Mouse (Mus musculus) limb, embryonic 13.5 days (tissue): ENCODE data around the gene Cers2. TPM values are rescaled to one million over a fixed set of nuclear protein-coding genes. Genes with fewer than 3 reads are reported as not detected.
"Not testable (repeated sequence)": the region's sequence is repeated elsewhere in the genome, so short reads cannot be mapped to it uniquely, and the experiment has no call there.

Source experiments
- ATAC-seq: fragments of 200-750 bp; cut with Nextera tagmentation; 2 replicates; pipeline ENCODE4 v1.8.0; 2017; ENCODE audit warnings: low read depth, moderate number of reproducible peaks, moderate TSS enrichment; ENCODE audit not compliant: low FRiP score
- H3K27ac ChIP-seq: fragments of 300-500 bp; sonication (generic); 2 replicates; pipeline ENCODE4 v1.5.1; 2015; ENCODE audit warnings: inconsistent platforms, mild to moderate bottlenecking, moderate library complexity
- H3K27me3 ChIP-seq: fragments of 300-500 bp; sonication (generic); 2 replicates; pipeline ENCODE4 v1.6.1; 2015; ENCODE audit warnings: mild to moderate bottlenecking, inconsistent platforms
- H3K36me3 ChIP-seq: fragments of 300-500 bp; sonication (generic); 2 replicates; pipeline ENCODE4 v1.6.1; 2015; ENCODE audit warnings: inconsistent platforms, mild to moderate bottlenecking, moderate library complexity
- H3K4me1 ChIP-seq: fragments of 300-500 bp; sonication (generic); 2 replicates; pipeline ENCODE4 v1.6.1; 2015; ENCODE audit warnings: inconsistent platforms
- H3K4me2 ChIP-seq: fragments of 300-500 bp; sonication (generic); replicated peaks from 2 replicates; pipeline ENCODE4 v1.6.1; 2015; ENCODE audit warnings: inconsistent platforms, mild to moderate bottlenecking, moderate library complexity
- H3K4me3 ChIP-seq: fragments of 300-500 bp; sonication (generic); 2 replicates; pipeline ENCODE4 v1.5.1; 2015; ENCODE audit warnings: moderate library complexity, mild to moderate bottlenecking, inconsistent platforms
- H3K9ac ChIP-seq: fragments of 300-500 bp; sonication (generic); 2 replicates; pipeline ENCODE4 v1.6.1; 2015; ENCODE audit warnings: mild to moderate bottlenecking, inconsistent platforms
- H3K9me3 ChIP-seq: fragments of 300-500 bp; sonication (generic); 2 replicates; pipeline ENCODE4 v1.6.1; 2016; ENCODE audit warnings: inconsistent platforms
- WGBS: fragments of 180-500 bp; shearing (Covaris S2); methylation state at CpG from one replicate; pipeline ENCODE4 v1.1.7; 2015; 5-methylcytosine and 5-hydroxymethylcytosine counted together
- polyA plus RNA-seq: library from polyadenylated mRNA; unstranded; fragments of >200 nt; fragmentation: Nextera tagmentation; extraction: Ambion mirVana; gene quantifications from 2 replicates; pipeline ENCODE4 v1.2.1, GENCODE M21; 2015

The Cers2 gene
- polyA plus RNA-seq, 1 experiment from 2014 or later, result 184 TPM

DNA sequence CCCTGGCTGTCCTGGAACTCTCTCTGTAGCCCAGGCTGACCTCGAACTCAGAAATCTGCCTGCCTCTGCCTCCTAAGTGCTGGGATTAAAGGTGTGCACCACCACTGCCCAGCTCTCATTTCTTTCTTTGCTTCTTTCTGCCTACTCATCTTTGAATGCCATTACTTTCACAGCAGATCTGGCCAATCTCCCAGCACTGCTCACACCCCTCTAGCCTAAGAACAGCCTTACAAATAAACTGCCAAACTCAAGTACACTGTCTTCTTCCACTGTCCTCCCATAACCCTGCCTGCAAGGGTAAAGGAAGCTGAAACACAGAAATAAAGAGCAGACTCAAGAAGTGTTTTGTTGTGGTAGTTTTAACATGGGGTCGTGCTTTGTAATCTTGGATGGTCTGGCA is 43.2 kb downstream of the Cers2 start:
- WGBS, result 91% methylated on average over 2 of the region's 2 CpGs
- H3K9me3 ChIP-seq, result no peaks in the 10 kb centered on the region
- no peak overlapping the region for H3K4me2 ChIP-seq
- H3K36me3 ChIP-seq, result peaks cover 12% of the 10 kb centered on the region
- no peak overlapping the region for H3K27ac ChIP-seq
- H3K4me3 ChIP-seq, result no peak overlapping the region
- no peaks in the 10 kb centered on the region for H3K27me3 ChIP-seq
- H3K4me1 ChIP-seq, result peaks cover 6% of the 10 kb centered on the region
- no peak overlapping the region for H3K9ac ChIP-seq
- ATAC-seq, result no peak

- not testable (repeated sequence) for ATAC-seq, H3K36me3 ChIP-seq, H3K9me3 ChIP-seq, H3K27me3 ChIP-seq, H3K4me3 ChIP-seq, H3K27ac ChIP-seq, H3K4me1 ChIP-seq, H3K9ac ChIP-seq, H3K4me2 ChIP-seq
- WGBS, result 71% methylated on average over 3 of the region's 3 CpGs
Observed at GRCm38 (mm10) chr3:95360276-95360675, 45.7 kb downstream of the Cers2 start.

- Histone ChIP-seq H3K4me1 (no peaks in the 10 kb centered on the region), H3K4me3 (no peak overlapping the region), H3K9me3 (no peaks in the 10 kb centered on the region), H3K36me3 (no peaks in the 10 kb centered on the region), H3K4me2 (no peak overlapping the region), H3K9ac (no peak overlapping the region), H3K27ac (no peak overlapping the region), H3K27me3 (no peaks in the 10 kb centered on the region)
- no peak for ATAC-seq
Observed at GRCm38 (mm10) chr3:95370101-95370500, 55.5 kb downstream of the Cers2 start.

Other genes with a start within 250 kb of the Cers2 start
- gene Pip5k1a, start 207.9 kb upstream of the Cers2 start, polyA plus RNA-seq, result 26.5 and 28.4 TPM in 2 replicates
- gene Vps72, start 203.8 kb upstream of the Cers2 start, polyA plus RNA-seq, result 216 and 217 TPM in 2 replicates
- 1.9 and 2.5 TPM in 2 replicates for gene Tmod4, start 190.3 kb upstream of the Cers2 start, polyA plus RNA-seq
- gene Scnm1, start 180.8 kb upstream of the Cers2 start, polyA plus RNA-seq, result 82.4 and 84.4 TPM in 2 replicates
- gene Lysmd1, start 180.7 kb upstream of the Cers2 start, polyA plus RNA-seq, result 19.1 and 19.6 TPM in 2 replicates
- gene Tnfaip8l2, start 172.4 kb upstream of the Cers2 start, polyA plus RNA-seq, result 2.6 and 3.1 TPM in 2 replicates
- gene Sema6c, start 154.3 kb upstream of the Cers2 start, polyA plus RNA-seq, result 11.1 and 11.7 TPM in 2 replicates
- gene Gabpb2, start 96.9 kb upstream of the Cers2 start, polyA plus RNA-seq, result 11.5 and 12.5 TPM in 2 replicates
- gene Cdc42se1, start 86.1 kb upstream of the Cers2 start, polyA plus RNA-seq, result 77.1 and 82.7 TPM in 2 replicates
- gene Mllt11, start 82.6 kb upstream of the Cers2 start, polyA plus RNA-seq, result 15.1 and 17.1 TPM in 2 replicates
- 0.73 and 0.88 TPM in 2 replicates for gene Gm128, start 73.2 kb upstream of the Cers2 start, polyA plus RNA-seq
- gene Bnipl, start 63.6 kb upstream of the Cers2 start, polyA plus RNA-seq, result 2.2 and 2.5 TPM in 2 replicates
- 38.1 and 41.2 TPM in 2 replicates for gene Mindy1, start 33.4 kb upstream of the Cers2 start, polyA plus RNA-seq
- gene Prune1, start 32.7 kb upstream of the Cers2 start, polyA plus RNA-seq, result 24.2 and 26.9 TPM in 2 replicates
- 2.0 and 2.5 TPM in 2 replicates for gene Anxa9, start 7.6 kb upstream of the Cers2 start, polyA plus RNA-seq
- gene Setdb1, start 42.4 kb downstream of the Cers2 start, polyA plus RNA-seq, result 47.2 and 53.0 TPM in 2 replicates
- 0.28 TPM in 1 of 2 replicates, not detected in the other for gene 4930558C23Rik, start 88.0 kb downstream of the Cers2 start, polyA plus RNA-seq
- gene Arnt, start 119.6 kb downstream of the Cers2 start, polyA plus RNA-seq, result 53.5 and 56.1 TPM in 2 replicates
- gene Ctsk, start 184.5 kb downstream of the Cers2 start, polyA plus RNA-seq, result 32.7 and 37.8 TPM in 2 replicates
- 12.0 and 14.4 TPM in 2 replicates for gene Ctss, start 212.0 kb downstream of the Cers2 start, polyA plus RNA-seq
- not detected in 2 replicates for gene Hormad1, start 244.9 kb downstream of the Cers2 start, polyA plus RNA-seq